Mouse (Mus musculus) A20 (cell line): ENCODE data around the gene Ctrl.

Experiments used
- DNase-seq: peaks from one replicate; pipeline ENCODE4 v3.0.0-alpha.2; 2011; ENCODE audit warnings: low read depth, low spot score

Gene Ctrl

GRCm38 (mm10) chr8:105938306-105938669 is 4.6 kb upstream of the Ctrl start, which contains the start of gene Psmb10:
Gene Psmb10 (minus strand): TSS chr8:105938444.
- no peak for DNase-seq

GRCm38 (mm10) chr8:105937496-105938305 is 4.0 kb upstream of the Ctrl start:
- peak; percentile 86 for DNase-seq

DNA sequence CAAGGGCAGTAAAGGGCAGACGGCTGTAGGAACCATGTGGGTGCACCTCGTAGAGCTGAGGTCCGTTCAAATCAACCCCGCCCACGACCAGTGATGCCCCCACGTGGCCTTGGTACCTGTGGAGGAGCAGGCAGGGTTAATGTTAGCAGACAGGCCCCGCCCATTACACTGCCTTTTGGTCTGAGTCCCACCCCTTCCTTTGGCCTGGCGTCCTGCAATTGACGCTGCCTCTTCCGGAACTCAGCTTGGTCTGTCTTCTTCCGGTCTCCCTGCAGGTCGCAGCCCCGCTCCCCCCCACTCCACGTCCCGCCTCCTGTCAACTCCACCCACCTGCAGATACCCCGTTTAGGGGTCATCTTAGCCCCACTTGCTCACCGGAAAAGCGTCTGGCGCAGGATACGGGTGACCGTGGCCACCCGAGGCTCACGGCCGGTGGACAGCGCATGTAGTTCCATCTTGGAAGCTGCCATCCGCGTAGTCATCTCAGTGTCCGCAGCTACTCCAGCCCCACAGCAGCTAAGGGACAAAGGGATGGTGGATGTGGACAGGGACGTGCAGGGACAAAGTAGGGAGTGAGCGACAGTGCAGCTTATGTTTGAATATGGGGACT is 3.3 kb upstream of the Ctrl start:
- DNase-seq = peak; percentile 97

DNA sequence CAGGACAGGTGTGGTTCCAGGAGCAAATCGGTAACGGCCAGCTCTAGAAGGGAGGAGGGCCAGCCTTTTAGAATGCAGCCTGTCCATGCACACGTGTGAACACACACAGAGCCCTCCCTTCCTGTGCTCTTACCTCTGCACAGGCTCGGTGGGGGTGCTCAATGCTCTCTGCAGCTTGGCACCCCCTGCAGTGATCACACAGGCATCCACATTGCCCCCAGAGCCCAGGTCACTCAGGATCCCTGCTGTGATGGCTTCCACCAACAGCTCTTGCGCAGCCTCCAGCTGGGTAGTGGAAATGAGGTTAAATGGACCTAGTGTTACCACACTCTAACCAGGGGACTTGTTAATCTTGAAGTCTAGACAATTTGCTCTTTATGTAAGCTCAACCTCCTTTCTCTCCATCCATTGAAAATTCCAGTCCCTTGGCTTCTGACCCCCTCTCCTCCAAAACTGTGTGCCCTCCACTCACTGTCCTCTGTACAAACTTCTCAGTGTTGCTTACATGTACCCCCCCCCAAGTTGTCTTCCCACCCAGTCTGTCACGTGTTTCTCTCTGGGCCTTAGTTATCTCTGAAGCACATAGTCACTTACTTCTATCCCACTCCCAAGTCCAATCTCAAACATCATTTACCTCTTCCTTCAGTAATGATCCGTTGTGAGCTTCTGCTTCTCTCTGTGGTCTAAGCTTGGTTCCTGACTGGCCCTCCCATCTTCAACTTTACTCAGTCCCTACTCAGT is 2.4 kb upstream of the Ctrl start:
- DNase-seq = no peak

- DNase-seq = no peak
Observed at GRCm38 (mm10) chr8:105935105-105935504, 1.4 kb upstream of the Ctrl start.

GRCm38 (mm10) chr8:105932525-105932924 is 1.1 kb downstream of the Ctrl start:
- DNase-seq = no peak

- DNase-seq = no peak
Observed at GRCm38 (mm10) chr8:105931271-105931670, 2.4 kb downstream of the Ctrl start.

GRCm38 (mm10) chr8:105930602-105931001 is 3.1 kb downstream of the Ctrl start:
- peak; percentile 76 for DNase-seq

GRCm38 (mm10) chr8:105925123-105925522 is 8.5 kb downstream of the Ctrl start:
- DNase-seq = no peak

- no peak for DNase-seq
Observed at GRCm38 (mm10) chr8:105919390-105919789, 14.3 kb downstream of the Ctrl start.

DNA sequence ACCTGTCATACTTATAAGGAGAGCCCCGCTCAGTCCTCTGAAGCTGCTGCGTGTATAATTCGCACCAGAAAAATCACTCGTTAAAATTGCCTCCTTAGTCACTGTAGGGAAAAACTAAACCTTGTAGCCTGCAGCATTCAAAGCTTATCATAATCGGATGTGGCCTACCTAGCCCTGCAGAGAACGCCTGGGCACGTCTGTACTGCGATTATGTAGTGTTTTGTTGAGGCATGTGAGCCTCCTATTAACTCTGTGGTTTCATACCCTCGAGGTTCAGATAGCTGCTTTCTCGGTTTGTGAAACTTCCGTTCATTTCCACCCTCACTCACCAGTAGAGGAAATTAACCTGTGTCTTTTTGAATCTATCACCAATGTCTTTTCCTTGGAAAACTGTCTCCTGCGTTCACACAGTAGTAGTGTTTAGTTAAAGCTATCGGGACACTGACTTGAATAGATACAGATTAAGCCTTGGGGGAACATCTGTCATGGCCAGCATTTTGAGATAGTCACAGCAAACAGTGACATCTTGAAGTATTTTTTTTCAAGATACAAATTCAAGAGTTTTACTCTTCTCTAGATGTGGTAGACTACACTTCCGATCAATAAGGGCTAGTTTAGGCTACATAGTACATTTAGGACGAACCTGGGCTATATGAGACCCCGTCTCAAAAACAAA is 32.6 kb downstream of the Ctrl start:
- DNase-seq = peak; percentile 51

GRCm38 (mm10) chr8:105900180-105900940 is 33.3 kb downstream of the Ctrl start, which contains the start of gene Pskh1:
Gene Pskh1 (plus strand): TSS chr8:105900441.
- peak; percentile 95 for DNase-seq

- DNase-seq = no peak
Observed at GRCm38 (mm10) chr8:105897801-105898480, 35.7 kb downstream of the Ctrl start.

GRCm38 (mm10) chr8:105893339-105893738 is 40.3 kb downstream of the Ctrl start, which contains the start of gene Nrn1l:
Gene Nrn1l (plus strand): TSS chr8:105893567.
- peak; percentile 29 for DNase-seq

DNA sequence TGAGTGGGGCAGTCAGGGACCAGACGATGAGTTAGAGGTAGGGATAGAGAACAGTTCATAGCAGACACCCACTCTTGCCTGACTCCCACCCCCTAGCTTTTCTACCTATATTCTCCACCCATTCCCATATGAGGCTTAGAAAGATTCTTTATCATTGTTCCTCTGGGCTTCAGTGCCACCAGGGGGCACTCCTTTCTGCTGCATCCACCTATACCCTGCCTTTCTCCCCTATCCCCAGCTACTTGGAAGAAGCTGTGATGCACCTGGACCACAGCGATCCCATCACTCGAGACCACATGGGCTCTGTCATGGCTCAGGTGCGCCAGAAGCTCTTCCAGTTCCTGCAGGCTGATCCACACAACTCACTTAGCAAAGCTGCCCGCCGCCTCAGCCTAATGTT is 41.2 kb downstream of the Ctrl start:
- DNase-seq = peak; percentile 26

DNA sequence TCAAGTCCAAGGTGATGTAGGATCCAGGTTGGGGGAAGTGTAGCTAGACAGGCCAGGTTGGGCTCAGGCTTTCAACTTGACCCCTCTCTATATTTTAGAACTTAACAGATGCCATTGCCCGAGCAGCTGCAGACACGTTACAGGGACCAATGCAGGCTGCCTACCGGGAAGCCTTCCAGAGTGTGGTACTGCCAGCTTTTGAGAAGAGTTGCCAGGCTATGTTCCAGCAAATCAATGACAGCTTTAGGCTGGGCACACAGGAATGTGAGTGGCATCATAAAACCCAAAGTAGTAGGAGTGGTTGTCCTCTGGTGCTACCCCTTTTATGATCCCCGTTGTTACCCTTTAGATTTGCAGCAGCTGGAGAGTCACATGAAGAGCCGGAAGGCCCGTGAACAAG is 42.8 kb downstream of the Ctrl start:
- no peak for DNase-seq

DNA sequence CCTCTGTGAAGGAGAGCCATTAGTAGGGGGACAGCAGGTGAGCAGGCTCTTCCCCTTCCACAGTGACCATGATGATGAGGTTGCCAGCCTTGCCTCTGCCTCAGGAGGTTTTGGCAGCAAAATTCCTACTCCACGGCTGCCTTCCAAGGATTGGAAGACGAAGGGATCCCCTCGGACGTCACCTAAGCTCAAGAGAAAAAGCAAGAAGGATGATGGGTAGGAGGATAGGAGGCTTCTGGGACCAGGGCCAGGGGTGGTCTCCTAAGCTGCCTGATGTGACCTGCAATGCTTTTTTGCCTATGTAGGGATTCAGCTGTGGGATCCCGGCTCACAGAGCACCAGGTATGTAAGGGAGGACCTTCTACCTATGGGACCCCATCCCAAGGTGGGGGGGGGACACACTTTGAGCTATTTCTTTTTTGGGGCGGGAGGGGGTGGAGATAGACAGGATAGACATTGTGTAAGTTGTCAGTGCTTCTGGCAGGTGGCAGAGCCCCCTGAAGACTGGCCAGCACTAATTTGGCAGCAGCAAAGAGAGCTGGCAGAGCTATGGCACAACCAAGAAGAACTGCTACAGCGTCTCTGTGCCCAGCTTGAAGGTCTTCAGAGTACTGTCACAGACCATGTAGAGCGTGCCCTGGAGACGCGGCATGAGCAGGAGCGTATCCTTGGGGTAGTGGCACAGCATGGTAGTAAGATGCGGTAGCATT is 43.8 kb downstream of the Ctrl start:
- no peak for DNase-seq
